Mouse (Mus musculus) CD4-positive, CD25-positive, alpha-beta regulatory T cell, adult 2 months (primary cell): Measurements from ENCODE around the gene Lyg1.
"Not testable (repeated sequence)": the region's sequence is repeated elsewhere in the genome, so short reads cannot be mapped to it uniquely, and the experiment has no call there.

Source experiments
- DNase-seq: peaks from one replicate; pipeline ENCODE4 v3.0.0-alpha.2; 2012; ENCODE audit warnings: low read depth, low spot score

Gene Lyg1

DNA sequence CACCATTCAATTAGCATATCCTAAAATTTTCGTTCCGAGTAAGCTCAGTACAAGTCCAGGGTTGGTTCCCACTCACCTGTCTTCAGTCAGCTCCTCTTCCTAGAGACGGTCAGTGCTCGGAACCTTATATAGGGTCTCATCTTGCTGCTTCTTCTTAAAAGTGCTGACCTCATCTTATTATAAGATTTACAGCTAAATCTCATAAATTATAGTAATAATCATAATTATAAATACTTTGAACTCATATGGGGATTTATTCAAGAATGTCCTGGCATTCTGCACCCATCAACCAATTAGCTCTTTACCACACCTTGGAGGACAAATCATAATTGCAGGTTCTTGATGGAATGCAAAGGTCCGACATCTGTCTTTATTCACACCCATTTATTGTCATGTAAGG is at the start of gene Lyg1:
Lyg1 (minus strand) TSS at position 101 of the 400 bp plus-strand sequence.
- no peak for DNase-seq

DNA sequence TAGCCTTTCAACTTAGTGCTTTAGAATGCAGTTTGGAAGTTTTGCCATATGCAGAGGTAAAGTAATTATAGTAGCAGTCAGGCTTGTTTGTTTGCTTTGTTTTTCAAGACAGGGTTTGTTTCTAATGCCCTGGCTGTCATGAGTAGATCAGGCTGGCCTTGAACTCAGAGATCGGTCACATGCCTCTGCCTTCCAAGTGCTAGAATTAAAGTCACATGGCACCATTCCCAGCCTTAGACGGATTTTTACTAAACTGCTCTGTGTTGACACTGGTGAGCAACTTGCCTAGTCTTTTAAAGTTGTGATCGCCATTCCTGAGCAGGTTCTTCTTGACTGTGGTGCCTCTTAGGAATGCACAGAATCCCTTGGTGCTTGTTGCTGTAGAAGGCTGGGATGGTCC is 49.2 kb upstream of the Lyg1 start:
- no peak for DNase-seq

DNA sequence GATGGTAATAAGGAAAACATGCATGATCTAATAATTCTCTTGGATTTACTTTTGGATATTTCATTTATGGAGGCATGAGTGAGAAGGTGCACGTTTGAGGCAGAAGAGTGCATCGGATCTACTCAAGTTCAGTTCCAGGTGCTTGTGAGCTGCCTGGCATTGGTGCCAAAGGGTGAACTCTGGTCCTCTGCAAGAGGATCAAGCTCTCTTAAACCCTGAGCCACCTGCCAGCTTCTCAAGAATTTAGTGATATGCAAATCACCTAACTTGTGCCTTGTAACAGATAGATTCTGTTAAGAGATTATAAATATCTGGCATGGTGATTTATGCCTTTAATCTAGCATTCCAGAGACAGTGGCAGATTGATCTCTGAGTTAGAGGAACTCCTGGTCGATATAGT is 45.5 kb upstream of the Lyg1 start:
- no peak for DNase-seq

DNA sequence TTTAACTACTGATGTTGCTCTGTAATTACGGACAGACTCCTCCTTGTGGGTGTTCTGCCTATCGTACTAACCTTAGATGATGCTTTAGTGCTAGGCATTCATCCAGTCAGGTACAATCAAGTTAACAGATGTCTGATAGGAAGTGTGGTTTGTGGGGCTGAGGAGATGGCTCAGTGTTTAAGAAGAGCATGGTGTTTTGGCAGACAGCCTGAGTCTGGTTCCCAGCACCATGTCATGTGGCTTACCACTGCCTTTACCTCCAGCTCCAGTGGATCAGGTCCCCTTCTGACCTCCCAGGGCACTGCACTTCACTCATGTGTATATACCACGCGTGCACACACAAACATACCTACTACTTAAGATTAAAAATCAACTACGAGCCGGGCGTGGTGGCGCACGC is 44.4 kb upstream of the Lyg1 start:
- DNase-seq: no peak

DNA sequence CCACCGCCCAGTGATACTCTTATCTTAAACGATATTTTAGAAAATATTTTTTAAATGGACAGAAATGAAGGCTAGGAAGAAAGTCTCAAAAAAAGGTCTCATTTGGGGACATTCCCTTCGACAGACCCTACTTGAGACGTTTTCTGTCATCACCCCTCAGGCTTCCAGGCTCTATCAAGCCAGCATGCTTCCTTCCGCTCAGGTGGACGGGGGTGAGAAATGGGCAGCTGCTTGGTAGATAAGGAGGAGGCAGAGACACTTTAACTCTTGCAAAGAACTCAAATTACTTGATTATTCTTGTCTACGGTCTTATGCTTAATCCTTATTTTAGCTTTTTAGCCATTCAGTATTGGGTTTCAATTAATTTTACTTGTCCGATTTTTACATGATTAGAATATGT is 43.3 kb upstream of the Lyg1 start:
- DNase-seq: no peak

DNA sequence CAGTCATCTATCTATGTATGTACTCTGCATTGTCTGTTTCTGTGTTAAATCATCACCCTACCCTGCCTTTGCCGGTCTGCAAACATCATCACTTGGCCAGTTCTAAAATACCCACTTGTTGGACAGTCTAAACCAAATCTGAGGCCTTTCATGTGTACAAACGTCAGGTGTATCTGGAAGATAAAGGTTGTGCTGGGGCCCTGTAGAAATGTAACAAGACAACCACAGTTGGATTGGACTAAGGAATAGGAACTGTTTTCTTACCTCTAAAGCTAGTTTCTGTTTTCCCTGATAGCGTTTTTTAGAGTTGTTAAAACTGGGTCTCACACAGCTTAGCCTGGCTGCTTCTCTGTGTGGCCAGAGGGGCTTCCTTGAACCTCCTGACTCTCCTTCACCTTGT is 42.0 kb upstream of the Lyg1 start:
- no peak for DNase-seq

GRCm38 (mm10) chr1:37998371-37999199 is 41.0 kb upstream of the Lyg1 start:
- DNase-seq: peak; percentile 38

GRCm38 (mm10) chr1:37997867-37998266 is 40.3 kb upstream of the Lyg1 start, which contains the start of the genes Txndc9 and Eif5b:
TSS of gene Txndc9 (minus strand) at chr1:37997893.
TSS of gene Eif5b (plus strand) at chr1:37998010.
- peak; percentile 95 for DNase-seq

DNA sequence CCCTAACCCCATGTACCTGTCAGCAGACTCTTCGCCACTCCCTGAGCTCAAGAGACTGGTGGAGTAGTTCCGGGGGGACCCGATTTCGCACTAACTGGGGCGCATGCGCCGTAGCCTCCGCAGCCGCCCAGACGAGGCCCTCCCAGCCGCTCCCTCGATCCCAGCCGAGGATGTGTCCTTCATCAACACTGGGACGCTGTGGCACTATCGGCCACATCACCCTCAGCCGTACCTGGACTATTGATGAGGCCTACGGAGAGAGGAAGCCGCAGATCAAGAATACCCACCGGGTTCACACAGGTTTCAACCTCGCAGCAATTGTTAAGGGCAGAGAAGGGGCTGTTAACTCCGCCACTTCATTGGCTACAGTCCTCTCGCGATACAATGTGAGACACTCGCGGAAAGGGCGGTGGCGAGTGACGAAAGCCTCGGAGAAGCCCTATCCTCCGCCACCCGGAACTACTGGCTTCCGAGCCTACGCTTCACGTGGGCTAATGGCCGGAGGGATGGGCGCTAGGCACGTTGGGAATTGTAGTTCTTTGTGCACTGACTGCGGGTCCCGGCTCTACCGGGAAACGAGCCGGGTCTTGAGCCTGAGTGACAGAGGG is 39.4 kb upstream of the Lyg1 start:
- peak; percentile 99 for DNase-seq

GRCm38 (mm10) chr1:37996226-37996625 is 38.7 kb upstream of the Lyg1 start:
- no peak for DNase-seq

GRCm38 (mm10) chr1:37987856-37988255 is 30.3 kb upstream of the Lyg1 start:
- DNase-seq: no peak

DNA sequence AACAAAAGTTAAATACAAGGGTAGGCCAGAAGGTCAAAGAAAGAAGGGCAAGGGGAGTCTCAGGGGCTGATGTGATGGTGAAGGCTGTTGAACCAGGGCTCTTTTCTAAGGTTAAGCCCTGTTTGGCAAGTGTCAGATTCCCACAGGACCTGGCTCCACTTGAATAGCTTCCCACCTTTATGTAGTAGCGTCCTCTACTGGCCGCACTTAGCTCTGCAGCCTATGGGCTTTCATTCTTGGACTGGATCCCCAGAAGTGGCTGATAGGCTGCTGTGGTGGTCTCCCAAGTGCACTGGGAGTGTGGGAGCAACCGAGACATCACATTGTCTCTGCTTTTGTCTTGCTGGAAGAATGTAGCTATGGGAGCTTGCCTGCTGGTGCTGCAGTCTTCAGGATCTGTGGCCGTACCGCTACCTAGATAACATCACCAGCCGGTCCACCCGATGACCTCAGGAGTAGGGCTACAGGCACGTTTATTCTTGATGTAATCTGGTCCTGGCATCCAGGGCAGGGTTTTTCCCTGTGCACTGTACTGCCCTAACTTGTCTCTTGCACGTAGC is 28.3 kb upstream of the Lyg1 start:
- peak; percentile 43 for DNase-seq

- DNase-seq: no peak
Observed at GRCm38 (mm10) chr1:37984326-37984725, 26.8 kb upstream of the Lyg1 start.

- no peak for DNase-seq
Observed at GRCm38 (mm10) chr1:37977303-37977702, 19.7 kb upstream of the Lyg1 start.

GRCm38 (mm10) chr1:37976666-37977065 is 19.1 kb upstream of the Lyg1 start:
- DNase-seq: not testable (repeated sequence)

GRCm38 (mm10) chr1:37971520-37971919 is 14.0 kb upstream of the Lyg1 start:
- DNase-seq: no peak

- DNase-seq: no peak
Observed at GRCm38 (mm10) chr1:37968746-37969145, 11.2 kb upstream of the Lyg1 start.

- DNase-seq: no peak
Observed at GRCm38 (mm10) chr1:37965571-37965970, 8.0 kb upstream of the Lyg1 start.

DNA sequence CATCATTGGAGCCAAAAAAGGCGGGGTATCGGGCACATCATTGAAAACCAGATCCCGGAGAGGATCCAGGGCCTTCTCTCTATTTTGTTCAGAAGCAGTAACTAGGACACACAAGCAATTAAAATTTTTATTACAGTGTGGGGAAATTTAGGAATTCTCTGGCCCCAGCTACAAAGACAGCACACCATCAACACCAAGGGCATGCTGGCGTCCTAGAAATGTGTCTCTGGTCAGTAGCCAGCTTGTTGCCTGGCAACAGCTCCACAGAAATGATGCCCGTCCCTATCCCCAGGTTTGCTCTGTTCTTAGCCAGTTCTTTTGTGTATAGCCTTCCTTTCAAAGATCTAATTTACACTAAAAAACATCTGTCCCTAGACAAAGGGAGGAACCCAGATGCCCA is 1.9 kb upstream of the Lyg1 start:
- no peak for DNase-seq

GRCm38 (mm10) chr1:37958516-37958915 is 957 bp upstream of the Lyg1 start:
- no peak for DNase-seq

GRCm38 (mm10) chr1:37956690-37957431 is 698 bp downstream of the Lyg1 start:
- DNase-seq: no peak

GRCm38 (mm10) chr1:37955251-37955650 is 2.3 kb downstream of the Lyg1 start:
- DNase-seq: no peak
